Mouse (Mus musculus) intestine, postnatal 0 days (tissue): ENCODE measurements around the gene R3hcc1l. TPM values are rescaled to one million over a fixed set of nuclear protein-coding genes. Genes with fewer than 3 reads are reported as not detected.

Source experiments
- ATAC-seq: fragments of 200-750 bp; cut with Nextera tagmentation; 2 replicates; pipeline ENCODE4 v1.8.0; 2017; ENCODE audit warnings: mild to moderate bottlenecking, moderate TSS enrichment, moderate library complexity
- H3K27ac ChIP-seq: fragments of 300-500 bp; sonication (generic); 2 replicates; pipeline ENCODE4 v1.5.1; 2014; ENCODE audit warnings: mild to moderate bottlenecking, low read depth, low read length, moderate library complexity
- H3K27me3 ChIP-seq: fragments of 300-500 bp; sonication (generic); replicated peaks from 2 replicates; pipeline ENCODE4 v1.6.1; 2014; ENCODE audit warnings: low read length, mixed read lengths; ENCODE audit not compliant: control insufficient read depth, insufficient read depth
- H3K36me3 ChIP-seq: fragments of 300-500 bp; sonication (generic); 2 replicates; pipeline ENCODE4 v1.6.1; 2014; ENCODE audit warnings: mild to moderate bottlenecking, moderate library complexity; ENCODE audit not compliant: control insufficient read depth, insufficient read depth
- H3K4me1 ChIP-seq: fragments of 300-500 bp; sonication (generic); replicated peaks from 2 replicates; pipeline ENCODE4 v1.6.1; 2014; ENCODE audit warnings: antibody characterized with exemption, low read length, mixed read lengths; ENCODE audit not compliant: control insufficient read depth, insufficient read depth
- H3K4me2 ChIP-seq: fragments of 300-500 bp; sonication (generic); replicated peaks from 2 replicates; pipeline ENCODE4 v1.6.1; 2014; ENCODE audit warnings: low read depth, mild to moderate bottlenecking, moderate library complexity
- H3K4me3 ChIP-seq: fragments of 300-500 bp; sonication (generic); 2 replicates; pipeline ENCODE4 v1.5.1; 2014; ENCODE audit warnings: low read depth, low read length
- H3K9ac ChIP-seq: fragments of 300-500 bp; sonication (generic); 2 replicates; pipeline ENCODE4 v1.6.1; 2014; ENCODE audit warnings: mild to moderate bottlenecking, low read depth, low read length
- H3K9me3 ChIP-seq: fragments of 300-500 bp; sonication (generic); 2 replicates; pipeline ENCODE4 v1.6.1; 2016; ENCODE audit warnings: mixed run types; ENCODE audit not compliant: control insufficient read depth
- CTCF ChIP-seq: sonication (generic); IDR thresholded peaks from 2 replicates; pipeline ENCODE4 v1.5.1; 2016; ENCODE audit warnings: low read depth, mild to moderate bottlenecking, control low read depth, antibody characterized with exemption, moderate library complexity
- WGBS: fragments of 180-500 bp; shearing (Covaris S2); extraction: QIAGEN DNeasy Blood & Tissue Kit; methylation state at CpG from one replicate; pipeline ENCODE4 v1.1.7; 2014; 5-methylcytosine and 5-hydroxymethylcytosine counted together
- polyA plus RNA-seq: library from polyadenylated mRNA; unstranded; fragments of >200 nt; fragmentation: Nextera tagmentation; extraction: Ambion mirVana; gene quantifications from 2 replicates; pipeline ENCODE4 v1.2.1, GENCODE M21; 2015

The R3hcc1l gene
- 12.4 and 13.7 TPM in 2 replicates for polyA plus RNA-seq

DNA sequence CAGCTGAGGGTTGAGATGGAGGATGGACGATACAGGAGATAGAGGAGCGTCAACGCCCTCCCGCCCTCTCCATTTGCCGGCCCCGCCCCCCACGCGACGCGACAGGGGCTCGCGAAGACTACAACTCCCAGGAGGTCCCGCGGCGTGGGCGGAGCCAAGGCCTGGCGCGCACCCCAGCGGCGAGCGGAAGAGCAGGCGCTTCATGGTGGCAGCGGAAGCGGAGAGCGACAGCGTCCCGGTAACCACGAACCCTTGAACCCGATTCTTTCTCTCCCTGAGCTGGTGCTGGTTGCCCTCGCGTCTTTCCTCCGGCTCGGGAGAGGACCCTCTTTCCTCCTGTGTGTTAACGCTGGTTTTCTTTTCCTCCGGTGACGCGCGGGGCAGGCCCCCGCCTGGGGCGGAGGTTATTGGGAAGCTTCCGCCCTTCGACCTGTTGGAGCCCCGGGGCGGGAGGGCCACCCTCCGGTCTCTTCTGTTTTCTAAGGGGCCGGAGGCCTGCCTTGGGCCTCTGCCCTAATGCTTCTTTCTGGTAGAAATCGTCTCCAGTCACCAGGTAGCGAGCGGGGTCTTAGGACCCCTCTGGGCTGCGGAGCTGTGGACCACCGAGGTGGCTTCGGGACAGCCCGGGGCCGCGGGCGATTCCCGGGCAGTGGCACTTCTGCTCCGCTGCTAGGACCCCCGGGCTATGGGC is at the start of gene R3hcc1l:
R3hcc1l (plus strand) TSS at position 140 of the 691 bp plus-strand sequence.
- H3K9ac ChIP-seq, result peak within 1 kb of the TSS; percentile 87
- ATAC-seq, result peak; percentile 96
- under 1% methylated on average over 59 of the region's 59 CpGs for WGBS
- H3K27ac ChIP-seq, result peak within 1 kb of the TSS; percentile 71
- H3K4me3 ChIP-seq, result peak within 1 kb of the TSS; percentile 81
- no peaks in the 10 kb centered on the region for H3K9me3 ChIP-seq
- no peaks in the 10 kb centered on the region for H3K36me3 ChIP-seq
- H3K4me1 ChIP-seq, result peaks cover 6% of the 10 kb centered on the region; the same call in 1 of the 2 replicates
- H3K27me3 ChIP-seq, result no peaks in the 10 kb centered on the region
- peak within 1 kb of the TSS; percentile 59 for H3K4me2 ChIP-seq
- peak; percentile 83 for TF ChIP-seq CTCF

GRCm38 (mm10) chr19:42471571-42471970 is 47.0 kb upstream of the R3hcc1l start:
- H3K36me3 ChIP-seq, result no peaks in the 10 kb centered on the region
- WGBS, result 94% methylated on average over 4 of the region's 4 CpGs
- no peaks in the 10 kb centered on the region for H3K27me3 ChIP-seq

DNA sequence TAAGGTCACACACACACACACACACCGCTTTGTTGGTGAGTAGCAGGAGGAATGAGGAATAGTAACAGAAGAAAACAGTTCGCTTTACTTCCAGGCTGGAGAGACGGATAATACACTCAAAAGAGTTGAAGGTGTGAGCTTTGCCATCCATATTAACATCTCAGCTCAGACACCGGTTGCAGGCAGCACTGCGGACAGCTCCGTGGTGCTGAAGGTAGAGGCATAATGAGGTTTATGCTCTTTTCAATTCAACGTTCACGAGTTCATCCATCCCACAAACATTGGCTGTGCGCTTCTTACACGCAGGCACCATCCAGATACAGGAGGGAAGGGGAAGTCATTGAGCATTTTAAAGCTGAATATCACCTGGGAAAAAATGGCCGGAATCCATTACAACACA is 45.7 kb upstream of the R3hcc1l start:
- no peak for ATAC-seq
- TF ChIP-seq CTCF, result no peak
- Histone ChIP-seq H3K27me3 (0 out of 2 replicates have a peak, but pooled peaks cover 4% of the 10 kb centered on the region), H3K9ac (no peak overlapping the region), H3K4me1 (no peaks in the 10 kb centered on the region), H3K4me3 (no peak overlapping the region), H3K36me3 (no peaks in the 10 kb centered on the region), H3K9me3 (no peaks in the 10 kb centered on the region), H3K27ac (no peak overlapping the region), H3K4me2 (no peak overlapping the region)
- 24% methylated on average over 11 of the region's 11 CpGs for WGBS

More at GRCm38 (mm10) chr19:42471571-42471970, 47.0 kb upstream of the R3hcc1l start:
- TF ChIP-seq CTCF, result no peak
- Histone ChIP-seq H3K4me1 (no peaks in the 10 kb centered on the region), H3K4me2 (no peak overlapping the region), H3K9me3 (no peaks in the 10 kb centered on the region), H3K4me3 (no peak overlapping the region), H3K27ac (no peak overlapping the region), H3K9ac (no peak overlapping the region)
- ATAC-seq, result no peak

DNA sequence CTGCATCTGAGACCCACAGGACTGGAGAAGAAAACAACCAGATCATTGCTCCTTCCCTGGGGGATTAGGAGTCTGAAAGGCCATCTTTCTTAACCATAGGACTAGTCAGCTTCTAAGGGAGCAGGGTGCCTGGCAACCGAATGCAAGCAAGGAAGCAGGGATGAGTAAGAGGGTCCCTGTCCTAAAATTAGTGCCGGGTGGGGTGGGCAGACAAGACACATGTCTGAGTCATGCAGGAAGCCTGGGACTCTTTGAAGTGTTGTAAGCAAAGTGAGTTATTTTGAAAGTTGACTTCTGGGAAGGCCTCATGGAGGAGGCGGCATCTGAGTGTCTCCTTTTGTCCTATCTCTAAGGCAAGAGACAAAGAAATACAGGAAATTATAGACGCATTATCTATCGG is 40.8 kb upstream of the R3hcc1l start:
- TF ChIP-seq CTCF, result no peak

DNA sequence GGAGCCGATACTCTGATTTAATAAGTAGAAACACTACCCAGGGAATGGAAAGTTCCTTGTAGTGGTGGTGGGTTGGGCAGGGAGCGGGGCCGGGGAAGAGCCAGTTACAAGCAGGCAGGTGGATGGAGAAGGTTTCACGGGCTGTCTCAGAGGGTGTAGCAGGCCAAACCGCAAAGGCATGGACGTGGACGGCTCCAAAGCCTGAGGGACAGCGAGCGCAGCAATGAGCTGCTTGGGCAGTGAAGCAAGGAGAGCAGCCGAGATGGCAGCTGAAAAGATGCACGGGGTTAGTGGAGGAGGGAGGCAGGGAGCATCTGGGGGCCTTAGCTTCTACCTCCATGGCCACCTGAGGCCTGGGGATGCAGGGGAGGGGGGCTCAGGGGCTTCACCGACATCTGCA is 40.3 kb upstream of the R3hcc1l start:
- WGBS, result 54% methylated on average over 12 of the region's 12 CpGs
- no peak overlapping the region for H3K27ac ChIP-seq
- ATAC-seq, result no peak

More for the DNA sequence above, 40.8 kb upstream of the R3hcc1l start:
- 80% methylated on average over 5 of the region's 5 CpGs for WGBS
- Histone ChIP-seq H3K9me3 (no peaks in the 10 kb centered on the region), H3K4me1 (no peaks in the 10 kb centered on the region), H3K9ac (no peak overlapping the region), H3K27ac (no peak overlapping the region), H3K4me2 (no peak overlapping the region), H3K36me3 (no peaks in the 10 kb centered on the region), H3K27me3 (0 out of 2 replicates have a peak, but pooled peaks cover 7% of the 10 kb centered on the region), H3K4me3 (no peak overlapping the region)
- no peak for ATAC-seq

GRCm38 (mm10) chr19:42485443-42485842 is 33.1 kb upstream of the R3hcc1l start:
- no peaks in the 10 kb centered on the region for H3K27me3 ChIP-seq
- no peak overlapping the region for H3K4me3 ChIP-seq
- WGBS, result 40% methylated on average over 7 of the region's 7 CpGs
- no peak for ATAC-seq
- TF ChIP-seq CTCF, result no peak
- H3K9me3 ChIP-seq, result no peaks in the 10 kb centered on the region
- no peak overlapping the region for H3K4me2 ChIP-seq
- no peaks in the 10 kb centered on the region for H3K36me3 ChIP-seq
- H3K27ac ChIP-seq, result no peak overlapping the region
- no peak overlapping the region for H3K9ac ChIP-seq
- H3K4me1 ChIP-seq, result no peaks in the 10 kb centered on the region

More for the DNA sequence above, 40.3 kb upstream of the R3hcc1l start:
- 0 out of 2 replicates have a peak, but pooled peaks cover 7% of the 10 kb centered on the region for H3K27me3 ChIP-seq
- H3K36me3 ChIP-seq, result no peaks in the 10 kb centered on the region
- no peak for TF ChIP-seq CTCF
- no peak overlapping the region for H3K9ac ChIP-seq
- H3K9me3 ChIP-seq, result no peaks in the 10 kb centered on the region
- H3K4me2 ChIP-seq, result no peak overlapping the region
- no peaks in the 10 kb centered on the region for H3K4me1 ChIP-seq
- no peak overlapping the region for H3K4me3 ChIP-seq
